Mouse (Mus musculus): ENCODE measurements at regions not wholly inside any gene's neighbourhood (a gene's known extent, or its start where the extent isn't known, plus 50 kb on each side); places are given as distances from the start of the nearest gene placed in this dataset.
A peak's percentile ranks its signal among the peaks of the same experiment; 100 is the strongest.

DNA sequence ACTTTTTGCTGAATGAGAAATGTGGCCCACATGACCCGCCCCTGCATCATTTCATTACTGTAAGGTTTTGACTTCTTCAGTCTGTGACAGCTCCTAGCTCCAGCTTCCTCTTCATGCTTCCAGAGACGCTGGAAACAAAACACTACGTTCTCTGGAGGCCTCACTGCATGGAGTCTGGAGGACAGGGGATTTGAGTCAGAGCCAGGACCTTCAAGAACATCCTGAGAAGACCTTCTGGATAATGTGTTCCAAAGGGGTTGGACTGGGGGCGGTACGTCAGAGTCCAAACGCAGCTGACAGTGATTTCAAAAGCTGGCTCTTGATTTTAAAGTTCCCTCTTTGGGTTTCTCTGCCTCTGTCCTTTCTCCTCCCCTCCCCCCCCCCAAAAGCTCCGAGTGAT lies 108.5 kb downstream of the Dact1 start:
- H3K9ac ChIP-seq (ENCODE audit: low read length), result no peak overlapping the region
- 41% methylated on average over 7 of the region's 7 CpGs for WGBS
- H3K4me3 ChIP-seq (replicated peaks; ENCODE audit: low read length), result no peak overlapping the region
- no peak overlapping the region for H3K4me2 ChIP-seq (ENCODE audit: low read depth, low read length)
- 0 out of 2 replicates have a peak overlapping the region, but pooled peaks have one; percentile 0 for H3K27ac ChIP-seq (ENCODE audit: low read length)
- no peaks in the 10 kb centered on the region for H3K9me3 ChIP-seq (replicated peaks; ENCODE audit: control insufficient read depth, low read length)
- no peaks in the 10 kb centered on the region for H3K36me3 ChIP-seq (ENCODE audit: control insufficient read depth, insufficient read depth, low read length)
- no peaks in the 10 kb centered on the region for H3K27me3 ChIP-seq (ENCODE audit: control insufficient read depth, insufficient read depth, low read length)
- no peak for ATAC-seq (ENCODE audit: insufficient read depth, low FRiP score)
- no peaks in the 10 kb centered on the region for H3K4me1 ChIP-seq (ENCODE audit: control insufficient read depth, insufficient read depth, low read length)

DNA sequence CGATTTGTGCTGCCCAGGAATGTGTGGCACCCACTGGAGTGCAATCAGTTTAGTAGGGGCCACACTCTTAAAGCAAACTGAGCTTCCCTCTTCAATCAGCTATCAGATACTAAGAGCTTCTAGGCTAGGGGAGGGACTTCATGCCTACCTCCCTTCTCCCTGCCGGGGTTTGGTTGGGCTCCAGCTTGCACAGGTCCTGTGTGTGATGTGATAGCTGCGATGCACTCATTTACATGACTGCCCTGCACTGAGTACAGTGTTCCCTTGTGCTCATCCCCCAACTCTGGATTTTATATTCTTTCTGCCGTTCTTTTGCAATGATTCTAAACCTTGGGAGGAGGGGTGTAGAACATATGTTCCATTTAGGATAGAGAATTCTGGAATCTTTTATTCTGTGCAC lies 109.5 kb downstream of the Dact1 start:
- Histone ChIP-seq H3K27ac (ENCODE audit: low read length) (no peak overlapping the region), H3K9me3 (replicated peaks; ENCODE audit: control insufficient read depth, low read length) (no peaks in the 10 kb centered on the region), H3K36me3 (ENCODE audit: control insufficient read depth, insufficient read depth, low read length) (no peaks in the 10 kb centered on the region), H3K4me2 (ENCODE audit: low read depth, low read length) (no peak overlapping the region), H3K27me3 (ENCODE audit: control insufficient read depth, insufficient read depth, low read length) (no peaks in the 10 kb centered on the region), H3K4me3 (replicated peaks; ENCODE audit: low read length) (no peak overlapping the region), H3K9ac (ENCODE audit: low read length) (no peak overlapping the region), H3K4me1 (ENCODE audit: control insufficient read depth, insufficient read depth, low read length) (no peaks in the 10 kb centered on the region)
- 67% methylated on average over 4 of the region's 4 CpGs for WGBS
- ATAC-seq (ENCODE audit: insufficient read depth, low FRiP score), result no peak

DNA sequence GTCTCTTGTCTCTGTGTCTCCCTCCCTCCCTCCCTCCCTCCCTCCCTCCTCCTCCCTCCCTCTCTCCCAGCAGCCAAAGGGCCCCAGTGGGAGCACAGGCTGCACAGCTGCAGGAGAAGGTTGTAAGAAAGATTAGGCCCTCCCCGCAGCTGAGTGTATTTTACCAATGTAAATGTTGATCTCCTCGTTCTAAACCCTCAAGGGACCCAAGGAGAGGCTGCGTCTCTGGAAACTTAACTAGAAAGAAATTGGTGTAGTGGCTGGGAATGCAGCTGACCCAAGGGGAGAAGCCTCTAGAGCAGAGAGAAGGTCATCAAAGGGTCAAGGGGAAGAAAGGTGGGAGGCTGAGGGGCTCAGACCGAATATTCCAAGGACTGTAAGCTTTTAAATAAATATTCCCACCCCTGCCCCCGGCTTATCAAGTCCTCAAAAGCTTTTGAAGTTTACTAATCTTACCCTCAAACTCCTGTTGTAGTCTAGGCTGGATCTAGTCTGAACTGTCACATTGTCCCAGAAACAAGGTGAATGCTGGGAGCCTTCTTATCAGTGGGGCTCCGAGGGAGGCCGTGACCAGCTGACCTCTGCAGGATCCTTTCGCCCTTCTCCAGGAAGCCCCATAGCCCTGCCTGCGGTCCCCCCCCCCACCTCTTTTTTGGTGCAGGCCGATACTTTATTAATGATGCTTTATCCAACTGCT lies 116.5 kb downstream of the Dact1 start:
- Histone ChIP-seq H3K36me3 (ENCODE audit: control insufficient read depth, insufficient read depth, low read length) (no peaks in the 10 kb centered on the region), H3K4me3 (replicated peaks; ENCODE audit: low read length) (no peak overlapping the region), H3K4me2 (ENCODE audit: low read depth, low read length) (no peak overlapping the region), H3K9me3 (replicated peaks; ENCODE audit: control insufficient read depth, low read length) (no peaks in the 10 kb centered on the region), H3K27ac (ENCODE audit: low read length) (no peak overlapping the region), H3K4me1 (ENCODE audit: control insufficient read depth, insufficient read depth, low read length) (peaks cover 7% of the 10 kb centered on the region), H3K9ac (ENCODE audit: low read length) (no peak overlapping the region), H3K27me3 (ENCODE audit: control insufficient read depth, insufficient read depth, low read length) (no peaks in the 10 kb centered on the region)
- peak; percentile 53 for ATAC-seq (ENCODE audit: insufficient read depth, low FRiP score)
- 21% methylated on average over 10 of the region's 10 CpGs for WGBS

DNA sequence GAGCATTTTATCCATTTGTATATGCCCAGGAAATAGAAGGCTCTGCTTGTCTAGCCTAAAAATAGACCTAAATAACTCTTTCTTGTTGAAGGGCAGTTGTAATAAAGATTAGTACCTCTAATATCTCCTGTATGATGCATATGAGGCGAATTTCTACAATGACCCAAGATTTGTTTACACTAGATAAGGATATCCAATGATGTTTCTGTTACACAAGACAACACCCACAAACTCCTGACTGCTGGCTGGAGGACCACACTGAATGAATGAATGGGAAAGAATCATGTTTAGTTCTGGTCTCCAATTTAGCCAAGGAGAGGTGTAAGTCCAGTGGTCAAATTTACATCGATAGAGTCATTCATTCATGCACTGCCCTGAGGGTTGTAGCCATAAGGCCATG lies 118.3 kb downstream of the Dact1 start:
- Histone ChIP-seq H3K9me3 (replicated peaks; ENCODE audit: control insufficient read depth, low read length) (no peaks in the 10 kb centered on the region), H3K4me2 (ENCODE audit: low read depth, low read length) (no peak overlapping the region), H3K27ac (ENCODE audit: low read length) (no peak overlapping the region), H3K36me3 (ENCODE audit: control insufficient read depth, insufficient read depth, low read length) (no peaks in the 10 kb centered on the region), H3K9ac (ENCODE audit: low read length) (no peak overlapping the region), H3K4me1 (ENCODE audit: control insufficient read depth, insufficient read depth, low read length) (peaks cover 7% of the 10 kb centered on the region), H3K4me3 (replicated peaks; ENCODE audit: low read length) (no peak overlapping the region), H3K27me3 (ENCODE audit: control insufficient read depth, insufficient read depth, low read length) (no peaks in the 10 kb centered on the region)
- ATAC-seq (ENCODE audit: insufficient read depth, low FRiP score), result no peak
- 57% methylated on average over 2 of the region's 2 CpGs for WGBS

DNA sequence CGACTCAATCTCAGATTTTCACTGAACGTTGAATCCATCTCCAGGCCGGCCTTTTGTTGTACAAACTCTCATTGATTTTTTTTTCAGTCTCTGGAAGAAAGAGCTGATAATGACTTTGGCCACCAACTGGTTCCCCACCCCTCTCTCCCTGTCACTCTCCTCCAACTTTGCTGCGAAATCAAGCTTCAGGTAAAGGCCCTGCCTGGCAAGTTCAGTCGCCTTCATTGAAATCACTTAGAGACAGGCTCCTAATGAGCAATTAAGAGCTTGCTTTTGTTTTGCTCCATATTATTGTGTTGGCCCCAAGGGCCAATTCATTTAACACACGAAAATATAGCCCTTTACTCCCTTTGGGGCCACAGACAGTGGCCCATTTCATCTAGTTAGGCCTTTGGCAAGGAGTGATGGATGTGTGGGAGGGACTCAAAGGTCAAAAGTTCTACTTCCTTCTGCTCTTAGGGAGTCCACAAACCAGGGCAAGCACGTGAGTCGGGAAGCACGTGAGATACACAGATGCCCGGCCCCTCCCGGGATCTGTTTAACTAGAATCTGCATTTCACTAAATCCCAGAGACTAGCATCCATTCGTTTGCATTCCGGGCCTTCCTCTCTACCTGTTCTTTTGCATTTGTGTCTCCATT lies 120.0 kb downstream of the Dact1 start:
- no peaks in the 10 kb centered on the region for H3K27me3 ChIP-seq (ENCODE audit: control insufficient read depth, insufficient read depth, low read length)
- no peaks in the 10 kb centered on the region for H3K36me3 ChIP-seq (ENCODE audit: control insufficient read depth, insufficient read depth, low read length)
- no peak overlapping the region for H3K9ac ChIP-seq (ENCODE audit: low read length)
- H3K27ac ChIP-seq (ENCODE audit: low read length), result no peak overlapping the region
- peaks cover 14% of the 10 kb centered on the region for H3K4me1 ChIP-seq (ENCODE audit: control insufficient read depth, insufficient read depth, low read length)
- no peak overlapping the region for H3K4me3 ChIP-seq (replicated peaks; ENCODE audit: low read length)
- 34% methylated on average over 13 of the region's 13 CpGs for WGBS
- no peak for ATAC-seq (ENCODE audit: insufficient read depth, low FRiP score)
- no peaks in the 10 kb centered on the region for H3K9me3 ChIP-seq (replicated peaks; ENCODE audit: control insufficient read depth, low read length)
- H3K4me2 ChIP-seq (ENCODE audit: low read depth, low read length), result no peak overlapping the region

DNA sequence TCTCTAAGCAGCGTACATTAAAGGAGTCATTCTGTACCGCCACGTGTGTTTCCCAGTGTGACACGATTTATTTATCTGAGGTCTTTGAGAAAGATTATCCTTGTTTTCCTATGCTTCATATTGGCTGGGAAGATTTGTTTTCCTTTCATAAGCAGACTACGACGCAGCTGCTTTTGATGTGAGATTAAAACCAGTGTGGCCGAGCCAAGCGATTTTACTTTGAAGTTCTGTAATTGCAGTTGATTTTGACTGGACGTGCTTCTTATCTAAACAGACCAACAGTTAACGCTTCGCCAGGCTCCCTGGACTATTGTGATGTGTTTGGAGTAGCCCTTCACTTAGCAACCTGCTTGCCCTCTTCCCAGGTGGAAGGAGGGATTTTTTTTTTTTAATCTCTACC lies 120.6 kb downstream of the Dact1 start:
- Histone ChIP-seq H3K4me3 (replicated peaks; ENCODE audit: low read length) (no peak overlapping the region), H3K27me3 (ENCODE audit: control insufficient read depth, insufficient read depth, low read length) (no peaks in the 10 kb centered on the region), H3K4me1 (ENCODE audit: control insufficient read depth, insufficient read depth, low read length) (peaks cover 12% of the 10 kb centered on the region; the same call in 1 of the 2 replicates), H3K9ac (ENCODE audit: low read length) (no peak overlapping the region), H3K9me3 (replicated peaks; ENCODE audit: control insufficient read depth, low read length) (no peaks in the 10 kb centered on the region), H3K27ac (ENCODE audit: low read length) (no peak overlapping the region), H3K36me3 (ENCODE audit: control insufficient read depth, insufficient read depth, low read length) (no peaks in the 10 kb centered on the region), H3K4me2 (ENCODE audit: low read depth, low read length) (no peak overlapping the region)
- no peak for ATAC-seq (ENCODE audit: insufficient read depth, low FRiP score)
- 36% methylated on average over 11 of the region's 11 CpGs for WGBS

DNA sequence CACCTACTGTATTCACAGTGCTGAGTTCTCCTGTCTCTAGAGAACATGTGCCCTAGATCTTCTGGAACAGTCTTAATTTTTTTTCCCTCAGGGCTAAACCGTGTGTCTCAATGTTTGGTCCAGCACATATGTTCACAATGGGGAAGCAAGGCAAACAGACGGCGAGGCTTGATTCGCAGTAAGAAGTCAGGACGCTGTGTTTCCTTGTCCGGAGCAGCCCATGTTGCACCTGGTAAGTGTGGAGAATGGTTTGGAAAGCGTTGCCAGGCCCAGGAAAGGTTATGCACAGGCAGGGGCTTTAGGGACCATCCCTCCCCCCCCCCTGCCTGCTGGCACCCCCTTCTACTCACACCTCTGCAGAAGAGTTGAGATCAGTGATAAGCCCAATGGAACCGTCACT lies 121.4 kb downstream of the Dact1 start:
- no peak overlapping the region for H3K27ac ChIP-seq (ENCODE audit: low read length)
- H3K4me2 ChIP-seq (ENCODE audit: low read depth, low read length), result no peak overlapping the region
- H3K4me3 ChIP-seq (replicated peaks; ENCODE audit: low read length), result no peak overlapping the region
- no peaks in the 10 kb centered on the region for H3K9me3 ChIP-seq (replicated peaks; ENCODE audit: control insufficient read depth, low read length)
- H3K4me1 ChIP-seq (ENCODE audit: control insufficient read depth, insufficient read depth, low read length), result peaks cover 8% of the 10 kb centered on the region; the same call in 1 of the 2 replicates
- H3K36me3 ChIP-seq (ENCODE audit: control insufficient read depth, insufficient read depth, low read length), result no peaks in the 10 kb centered on the region
- no peak overlapping the region for H3K9ac ChIP-seq (ENCODE audit: low read length)
- no peaks in the 10 kb centered on the region for H3K27me3 ChIP-seq (ENCODE audit: control insufficient read depth, insufficient read depth, low read length)
- ATAC-seq (ENCODE audit: insufficient read depth, low FRiP score), result no peak
- WGBS, result 65% methylated on average over 8 of the region's 8 CpGs

DNA sequence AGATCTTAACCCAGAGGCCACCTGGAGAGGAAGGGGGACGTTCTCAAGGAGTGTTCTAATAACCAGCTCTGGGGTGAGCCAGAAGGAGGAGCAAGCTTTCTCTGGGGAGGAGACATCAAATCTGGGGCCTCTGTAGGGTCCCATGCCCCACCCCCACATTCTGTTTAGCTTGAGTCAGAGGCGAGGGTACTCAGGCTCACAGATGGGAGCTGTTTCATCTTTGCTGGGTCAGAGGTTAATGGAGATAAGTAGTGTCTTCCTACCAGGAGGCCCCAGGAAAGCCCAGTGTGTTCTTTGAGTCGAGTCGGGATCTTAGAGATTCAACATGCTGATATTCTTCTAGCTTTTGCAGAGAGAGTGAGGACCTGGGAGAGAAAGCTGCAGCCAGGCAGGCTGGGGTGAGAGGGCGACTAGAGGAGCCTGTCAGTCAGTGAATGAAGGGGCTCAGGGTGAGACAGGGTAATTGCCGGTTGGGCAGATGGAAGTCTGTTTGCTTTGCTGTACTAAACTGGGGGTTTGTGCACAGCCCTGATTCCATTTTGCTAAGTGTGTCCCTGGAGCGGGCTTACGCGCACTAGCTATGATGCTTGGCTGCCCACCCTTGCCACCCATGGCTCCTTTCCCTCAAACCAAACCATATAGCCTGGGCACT lies 124.0 kb downstream of the Dact1 start:
- H3K36me3 ChIP-seq (ENCODE audit: control insufficient read depth, insufficient read depth, low read length), result no peaks in the 10 kb centered on the region
- H3K9ac ChIP-seq (ENCODE audit: low read length), result no peak overlapping the region
- 35% methylated on average over 9 of the region's 9 CpGs for WGBS
- no peak overlapping the region for H3K4me3 ChIP-seq (replicated peaks; ENCODE audit: low read length)
- H3K27me3 ChIP-seq (ENCODE audit: control insufficient read depth, insufficient read depth, low read length), result no peaks in the 10 kb centered on the region
- ATAC-seq (ENCODE audit: insufficient read depth, low FRiP score), result no peak
- no peak overlapping the region for H3K4me2 ChIP-seq (ENCODE audit: low read depth, low read length)
- no peak overlapping the region for H3K27ac ChIP-seq (ENCODE audit: low read length)
- peaks cover 11% of the 10 kb centered on the region; the same call in 1 of the 2 replicates for H3K4me1 ChIP-seq (ENCODE audit: control insufficient read depth, insufficient read depth, low read length)
- H3K9me3 ChIP-seq (replicated peaks; ENCODE audit: control insufficient read depth, low read length), result no peaks in the 10 kb centered on the region

DNA sequence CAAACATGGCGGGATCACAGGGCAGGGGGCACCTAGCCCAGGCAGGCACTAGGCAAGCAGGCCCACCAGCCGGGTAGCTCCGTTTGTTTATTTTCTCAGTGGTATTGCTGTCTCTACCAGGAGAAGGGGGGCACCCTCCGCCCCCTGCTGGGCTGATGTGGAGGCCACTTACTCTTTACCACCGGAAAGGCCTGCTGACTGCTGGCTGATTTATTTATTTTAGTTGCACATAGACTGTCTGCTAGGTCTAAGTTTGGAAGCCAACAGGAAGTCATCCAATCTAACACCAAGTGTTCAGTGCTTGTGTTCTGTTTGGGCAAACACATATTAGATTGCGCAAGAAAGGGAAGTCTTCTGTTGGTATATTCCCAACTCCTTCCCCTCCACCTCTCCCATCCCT lies 128.6 kb downstream of the Dact1 start:
- Histone ChIP-seq H3K9ac (ENCODE audit: low read length) (no peak overlapping the region), H3K4me2 (ENCODE audit: low read depth, low read length) (no peak overlapping the region), H3K27me3 (ENCODE audit: control insufficient read depth, insufficient read depth, low read length) (no peaks in the 10 kb centered on the region), H3K4me3 (replicated peaks; ENCODE audit: low read length) (no peak overlapping the region), H3K27ac (ENCODE audit: low read length) (no peak overlapping the region), H3K4me1 (ENCODE audit: control insufficient read depth, insufficient read depth, low read length) (peaks cover 11% of the 10 kb centered on the region; the same call in 1 of the 2 replicates), H3K36me3 (ENCODE audit: control insufficient read depth, insufficient read depth, low read length) (no peaks in the 10 kb centered on the region), H3K9me3 (replicated peaks; ENCODE audit: control insufficient read depth, low read length) (no peaks in the 10 kb centered on the region)
- ATAC-seq (ENCODE audit: insufficient read depth, low FRiP score), result no peak
- WGBS, result 36% methylated on average over 6 of the region's 6 CpGs
